In the genomic region with DNA sequence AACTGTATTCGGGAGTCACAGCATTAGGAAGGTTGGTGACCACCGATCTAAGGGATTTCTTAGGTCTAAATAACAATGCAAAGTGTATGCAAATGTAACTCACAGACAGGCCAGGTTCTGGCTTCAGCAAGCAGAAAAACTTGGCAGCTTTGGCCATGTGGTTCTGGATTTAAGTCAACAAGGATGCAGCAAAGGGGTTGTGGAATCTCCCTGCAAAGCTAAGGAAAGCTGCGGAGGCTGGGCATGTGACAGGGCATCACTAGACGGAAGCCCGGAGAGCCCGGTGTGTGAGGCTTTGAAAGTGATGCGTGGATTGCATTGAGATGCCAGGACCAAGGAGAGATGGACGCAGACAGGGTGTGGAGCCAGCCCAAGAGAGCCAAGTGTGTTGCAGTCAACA, we compare ENCODE assay signal across 16 mouse cellular contexts.
"Had no signal": no experiment of that assay in that cellular context is flagged by ENCODE, and none has a peak within 500 bp of the region (broad histone marks: within the 10 kb centered on the region; RNA-seq: fewer than 3 reads in every experiment).

No protein-coding gene starts in this region.

- H3K27me3 ChIP-seq: neural tube, embryonic 13.5 days; neural tube, embryonic 15.5 days; stomach, embryonic 15.5 days had no signal

- H3K27ac ChIP-seq: neural tube, embryonic 13.5 days; neural tube, embryonic 15.5 days; stomach, embryonic 15.5 days; stomach, postnatal 0 days had no signal

- DNase-seq: retina, postnatal 1 day; right cerebral cortex, adult 18-20 months; right cerebral cortex, postnatal 14 days; right cerebral cortex, postnatal 25 days; right cerebral cortex, postnatal 4 days; spleen, adult 18-20 months; thymus, adult 18-20 months; thymus, adult 2 months; thymus, postnatal 14 days; thymus, postnatal 25 days; thymus, postnatal 36 days; thymus, postnatal 4 days had no signal

- H3K4me3 ChIP-seq: neural tube, embryonic 13.5 days; neural tube, embryonic 15.5 days; stomach, embryonic 15.5 days had no signal

- H3K4me1 ChIP-seq: stomach, embryonic 15.5 days had no signal
